In genomic region chr16:91381606-91382005, GRCm38 (mm10) we compare ENCODE assay signal across 30 mouse cellular contexts. TPM values are rescaled to one million over a fixed set of nuclear protein-coding genes. Genes with fewer than 3 reads are reported as not detected.
"Had no signal": no experiment of that assay in that cellular context is flagged by ENCODE, and none has a peak within 500 bp of the region (broad histone marks: within the 10 kb centered on the region; RNA-seq: fewer than 3 reads in every experiment).

No protein-coding gene starts in this region.

- H3K4me3 ChIP-seq: layer of hippocampus, adult 2 months; left cerebral cortex, adult 2 months; liver, embryonic 12.5 days; midbrain, embryonic 10.5 days; midbrain, embryonic 13.5 days; myocyte; neural tube, embryonic 13.5 days; stomach, embryonic 15.5 days had no signal

- H3K36me3 ChIP-seq: stomach, embryonic 15.5 days had no signal

- H3K4me2 ChIP-seq: liver, embryonic 12.5 days; lung, embryonic 14.5 days; midbrain, embryonic 13.5 days; neural tube, embryonic 13.5 days; stomach, embryonic 15.5 days had no signal

- H3K9me3 ChIP-seq: liver, embryonic 12.5 days; midbrain, embryonic 10.5 days; midbrain, embryonic 13.5 days; neural tube, embryonic 13.5 days; stomach, embryonic 15.5 days had no signal

- H3K27ac ChIP-seq: kidney, postnatal 0 days; layer of hippocampus, adult 2 months; left cerebral cortex, adult 2 months; liver, embryonic 12.5 days; midbrain, embryonic 10.5 days; midbrain, embryonic 13.5 days; neural tube, embryonic 13.5 days; stomach, embryonic 15.5 days had no signal

- ATAC-seq: inflammation-experienced regulatory T-cells, adult 6 months; liver, embryonic 12.5 days; lung, postnatal 0 days; midbrain, embryonic 13.5 days; midbrain, embryonic 16.5 days had no signal

- H3K9ac ChIP-seq: liver, embryonic 12.5 days; lung, embryonic 14.5 days; midbrain, embryonic 13.5 days; neural tube, embryonic 13.5 days; stomach, embryonic 15.5 days had no signal

- DNase-seq: kidney, adult 11 months; kidney, adult 9 months; layer of hippocampus, adult 9-11 months; layer of hippocampus, postnatal 36 days; lung, embryonic 14.5 days; retina, postnatal 1 day; right cerebral cortex, postnatal 25 days; thymus, postnatal 25 days had no signal

- H3K27me3 ChIP-seq: liver, embryonic 12.5 days; megakaryocyte, embryonic 14.5 days; midbrain, embryonic 13.5 days; neural tube, embryonic 13.5 days; stomach, embryonic 15.5 days had no signal

RNA-seq across cellular contexts. Expression of gene Gm21970, which starts 9.9 kb away (rescaled TPM):
- total RNA-seq: layer of hippocampus, adult 2 months; layer of hippocampus, postnatal 36 days; left cerebral cortex, adult 2 months; left cerebral cortex, postnatal 10 days; left cerebral cortex, postnatal 36 days; monocyte, adult 5-6 weeks; neutrophil, adult 5-6 weeks had no signal
- polyA plus RNA-seq: kidney, postnatal 0 days; large intestine, adult 2 months; limb, embryonic 11.5 days; limb, embryonic 14.5 days; liver, embryonic 12.5 days; liver, embryonic 16.5 days; lung, postnatal 0 days; midbrain, embryonic 10.5 days; midbrain, embryonic 13.5 days; midbrain, embryonic 16.5 days; myocyte; neural tube, embryonic 13.5 days; stomach, embryonic 15.5 days; thymus, postnatal 0 days had no signal
